Mouse (Mus musculus): ENCODE results near the gene Plekhj1. TPM values are rescaled to one million over a fixed set of nuclear protein-coding genes. Genes with fewer than 3 reads are reported as not detected.
A peak's percentile ranks its signal among the peaks of the same experiment; 100 is the strongest.

Plekhj1 gene
- total RNA-seq, 2 experiments from 2014 or later: 27.4 to 29.7 TPM

DNA sequence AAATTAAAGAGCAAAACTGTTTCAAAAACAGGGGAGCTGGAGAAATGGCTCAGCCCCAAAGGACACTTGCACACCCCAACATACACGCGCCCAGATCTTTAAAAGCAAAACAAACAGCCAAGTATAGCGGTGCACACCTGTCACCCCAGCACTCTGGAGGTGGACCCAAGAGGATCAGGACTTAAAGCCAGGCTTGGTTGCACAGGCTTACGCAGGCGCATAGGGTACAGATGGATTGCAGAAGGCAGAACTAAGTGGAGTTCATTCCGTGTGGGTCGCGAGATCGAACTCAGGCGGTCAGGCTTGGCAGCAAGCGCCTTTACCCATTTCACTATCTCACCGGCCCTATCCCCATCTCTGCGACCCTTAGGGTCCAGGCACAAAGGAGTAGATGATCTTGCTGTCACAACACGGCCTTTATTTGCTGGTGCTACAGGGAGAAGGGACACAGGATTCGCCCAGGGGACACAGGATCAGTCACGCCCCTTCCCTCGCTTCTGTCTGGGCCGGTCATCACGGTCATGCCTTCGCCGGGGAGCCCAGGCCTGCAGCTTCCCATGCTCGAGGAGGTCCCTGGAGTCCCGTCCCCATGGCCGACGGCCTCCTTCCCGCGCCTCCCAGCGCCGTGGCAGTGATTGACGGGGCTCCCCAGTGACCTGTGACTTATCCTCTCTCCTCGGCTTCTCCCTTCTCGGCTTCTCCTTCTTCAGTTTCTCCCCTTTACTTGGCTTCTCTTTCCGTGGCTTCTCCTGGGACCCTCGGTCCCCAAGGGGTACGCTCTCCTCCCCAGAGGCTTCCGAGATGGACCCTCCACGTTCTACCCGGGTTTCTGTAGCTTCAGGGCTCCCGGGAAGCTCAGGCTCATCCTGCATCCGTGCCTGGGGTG is 9.9 kb upstream of the Plekhj1 start:
- intact Hi-C loops (cut with DNase I): loop anchor here (5.0 kb wide), 1 partner anchor 61 kb away; no protein-coding TSS in a partner anchor

DNA sequence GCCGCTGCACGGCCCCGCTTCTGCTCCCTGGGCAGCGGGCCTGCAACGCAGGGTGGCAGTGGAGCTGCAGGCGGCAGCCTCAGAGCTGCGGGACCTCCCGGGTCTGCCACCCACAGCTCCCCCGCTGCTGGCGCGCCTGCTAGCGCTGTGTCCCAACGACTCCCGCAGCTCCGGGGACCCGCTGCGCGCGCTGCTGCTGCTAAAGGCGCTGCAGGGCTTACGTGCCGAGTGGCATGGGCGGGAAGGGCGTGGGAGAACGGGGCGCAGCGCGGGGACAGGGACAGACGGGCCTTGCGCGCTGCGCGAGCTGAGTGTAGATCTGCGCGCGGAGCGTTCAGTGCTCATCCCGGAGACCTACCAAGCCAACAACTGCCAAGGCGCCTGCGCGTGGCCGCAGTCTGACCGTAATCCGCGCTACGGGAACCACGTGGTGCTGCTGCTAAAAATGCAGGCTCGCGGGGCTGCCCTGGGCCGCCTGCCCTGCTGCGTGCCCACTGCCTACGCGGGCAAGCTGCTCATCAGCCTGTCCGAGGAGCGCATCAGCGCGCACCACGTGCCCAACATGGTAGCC is 8.7 kb upstream of the Plekhj1 start:
- peak; percentile 54 for DNase-seq (ENCODE audit: low spot score)
- intact Hi-C loops (cut with DNase I): loop anchor here (5.0 kb wide), 1 partner anchor 60 kb away; no protein-coding TSS in a partner anchor

More for the DNA sequence above, 9.9 kb upstream of the Plekhj1 start:
- DNase-seq (ENCODE audit: low spot score): no peak

DNA sequence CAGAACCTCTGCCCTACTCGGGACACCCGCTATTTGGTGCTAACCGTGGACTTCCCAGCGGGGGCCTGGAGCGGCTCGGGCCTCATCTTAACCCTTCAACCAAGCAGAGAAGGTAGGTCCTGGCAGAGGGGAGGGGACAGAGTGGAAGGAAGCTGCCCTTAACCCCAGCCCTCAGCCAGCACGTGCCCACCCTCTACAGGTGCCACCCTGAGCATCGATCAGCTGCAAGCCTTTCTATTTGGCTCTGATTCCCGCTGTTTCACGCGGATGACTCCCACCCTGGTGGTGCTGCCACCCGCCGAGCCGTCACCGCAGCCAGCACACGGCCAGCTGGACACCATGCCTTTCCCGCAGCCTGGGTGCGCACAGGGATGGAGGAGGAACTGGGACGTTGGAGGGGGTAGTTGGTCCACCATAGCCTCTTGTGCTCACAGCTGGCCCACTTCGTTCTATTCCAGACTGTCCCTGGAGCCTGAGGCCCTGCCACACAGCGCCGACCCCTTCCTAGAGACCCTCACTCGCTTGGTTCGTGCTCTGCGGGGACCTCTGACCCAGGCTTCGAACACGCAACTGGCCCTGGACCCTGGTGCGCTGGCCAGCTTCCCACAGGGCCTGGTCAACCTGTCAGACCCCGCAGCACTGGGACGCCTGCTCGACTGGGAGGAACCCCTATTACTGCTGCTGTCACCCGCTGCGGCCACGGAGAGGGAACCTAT is 8.1 kb upstream of the Plekhj1 start:
- DNase-seq (ENCODE audit: low spot score): no peak
- intact Hi-C loops (cut with DNase I): loop anchor here (5.0 kb wide), 1 partner anchor 59 kb away; no protein-coding TSS in a partner anchor

DNA sequence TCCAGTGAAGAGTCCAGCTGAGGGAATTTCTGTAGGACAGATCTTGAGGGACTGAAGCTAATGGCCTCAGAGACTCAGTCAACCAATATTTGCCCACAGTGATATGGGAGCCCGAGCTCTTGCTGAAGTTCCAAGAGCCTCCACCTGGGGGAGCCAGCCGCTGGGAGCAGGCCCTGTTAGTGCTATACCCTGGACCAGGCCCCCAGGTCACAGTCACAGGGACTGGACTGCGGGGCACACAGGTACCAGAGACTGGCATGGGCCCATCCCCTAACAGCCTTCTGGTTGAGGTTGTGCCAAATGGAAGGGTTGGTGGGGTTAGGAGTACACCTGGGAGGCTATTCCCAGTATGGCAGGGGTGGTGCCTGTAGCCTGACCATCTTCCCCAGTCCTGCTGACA is 7.5 kb upstream of the Plekhj1 start:
- intact Hi-C loops (cut with DNase I): loop anchor here (5.0 kb wide), 1 partner anchor 59 kb away; no protein-coding TSS in a partner anchor
- DNase-seq (ENCODE audit: low spot score): no peak

DNA sequence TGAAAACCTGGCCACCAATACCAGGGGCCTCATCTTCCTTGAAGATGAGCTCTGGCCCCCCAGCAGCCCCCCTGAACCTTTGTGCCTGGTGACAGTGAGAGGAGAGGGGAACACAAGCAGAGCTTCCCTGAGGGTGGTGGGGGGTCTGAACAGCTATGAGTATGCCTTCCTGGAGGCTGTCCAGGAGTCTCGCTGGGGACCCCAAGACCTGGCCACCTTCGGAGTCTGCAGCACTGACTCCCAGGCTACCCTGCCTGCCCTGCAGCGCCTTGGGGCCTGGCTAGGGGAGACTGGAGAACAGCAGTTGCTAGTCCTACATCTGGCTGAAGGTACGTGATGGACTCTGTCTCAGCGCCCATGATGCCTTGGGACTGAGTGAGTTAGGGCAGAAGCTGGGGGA is 6.9 kb upstream of the Plekhj1 start:
- intact Hi-C loops (cut with DNase I): loop anchor here (5.0 kb wide), 1 partner anchor 58 kb away; no protein-coding TSS in a partner anchor
- no peak for DNase-seq (ENCODE audit: low spot score)

DNA sequence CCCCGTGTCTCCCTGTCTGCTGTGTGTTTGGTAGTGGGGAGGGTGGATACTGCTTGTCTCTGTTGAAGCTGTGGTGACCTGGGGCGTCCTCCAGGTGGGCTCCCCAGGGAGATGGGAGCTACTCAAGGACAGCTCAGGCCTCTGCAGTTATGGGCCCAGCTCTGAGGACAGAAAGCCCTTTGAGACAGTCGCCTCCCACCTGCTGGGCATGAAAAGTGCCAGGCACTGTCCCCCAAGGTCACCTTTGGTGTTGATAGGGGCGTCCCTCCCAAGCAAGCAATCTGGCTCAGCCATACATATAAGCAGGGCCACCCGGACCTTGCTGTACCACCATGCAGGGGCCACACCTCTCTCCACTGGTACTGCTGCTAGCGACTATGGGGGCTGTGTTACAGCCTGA is 6.5 kb upstream of the Plekhj1 start, which contains the start of gene Amh:
Gene Amh, plus strand, starts transcription at position 328 of the 400 bp plus-strand sequence.
- intact Hi-C loops (cut with DNase I): loop anchor here (5.0 kb wide), 1 partner anchor 58 kb away; no protein-coding TSS in a partner anchor
- DNase-seq (ENCODE audit: low spot score): no peak

DNA sequence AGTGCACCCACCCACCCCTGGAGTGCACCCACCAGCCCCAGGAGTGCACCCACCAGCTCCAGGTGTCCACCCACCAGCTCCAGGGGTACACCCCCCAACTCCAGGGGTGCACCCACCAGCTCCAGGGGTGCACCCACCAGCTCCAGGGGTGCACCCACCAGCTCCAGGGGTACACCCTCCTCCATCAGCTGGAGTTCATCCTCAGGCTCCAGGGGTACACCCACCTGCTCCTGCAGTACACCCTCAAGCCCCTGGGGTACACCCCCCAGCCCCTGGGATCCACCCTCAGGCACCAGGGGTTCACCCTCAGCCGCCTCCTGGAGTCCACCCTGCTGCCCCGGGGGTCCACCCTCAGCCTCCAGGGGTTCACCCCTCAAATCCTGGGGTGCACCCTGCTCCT is 5.9 kb upstream of the Plekhj1 start:
- intact Hi-C loops (cut with DNase I): no loop called here
- DNase-seq (ENCODE audit: low spot score): no peak

DNA sequence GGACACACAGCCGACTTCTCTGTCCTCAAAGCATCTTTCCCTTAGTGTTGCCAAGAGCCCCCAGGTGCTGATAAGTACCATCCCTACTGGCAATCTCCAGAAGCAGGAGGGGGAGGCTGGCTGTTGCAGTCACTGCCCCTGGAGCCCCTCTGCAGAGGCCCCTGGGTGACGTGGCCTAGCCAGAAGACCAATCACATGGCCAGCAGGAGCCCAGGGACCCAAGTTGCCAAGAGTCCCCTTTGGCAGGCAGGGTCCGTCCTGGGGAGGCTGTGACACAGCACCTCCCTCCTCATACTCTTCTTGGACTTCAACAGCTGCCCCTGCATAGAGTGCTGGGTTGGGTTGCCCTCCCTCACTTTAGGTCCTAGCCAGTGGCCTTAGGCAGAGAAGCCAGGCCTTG is 4.6 kb upstream of the Plekhj1 start:
- no peak for DNase-seq (ENCODE audit: low spot score)
- intact Hi-C loops (cut with DNase I): no loop called here

DNA sequence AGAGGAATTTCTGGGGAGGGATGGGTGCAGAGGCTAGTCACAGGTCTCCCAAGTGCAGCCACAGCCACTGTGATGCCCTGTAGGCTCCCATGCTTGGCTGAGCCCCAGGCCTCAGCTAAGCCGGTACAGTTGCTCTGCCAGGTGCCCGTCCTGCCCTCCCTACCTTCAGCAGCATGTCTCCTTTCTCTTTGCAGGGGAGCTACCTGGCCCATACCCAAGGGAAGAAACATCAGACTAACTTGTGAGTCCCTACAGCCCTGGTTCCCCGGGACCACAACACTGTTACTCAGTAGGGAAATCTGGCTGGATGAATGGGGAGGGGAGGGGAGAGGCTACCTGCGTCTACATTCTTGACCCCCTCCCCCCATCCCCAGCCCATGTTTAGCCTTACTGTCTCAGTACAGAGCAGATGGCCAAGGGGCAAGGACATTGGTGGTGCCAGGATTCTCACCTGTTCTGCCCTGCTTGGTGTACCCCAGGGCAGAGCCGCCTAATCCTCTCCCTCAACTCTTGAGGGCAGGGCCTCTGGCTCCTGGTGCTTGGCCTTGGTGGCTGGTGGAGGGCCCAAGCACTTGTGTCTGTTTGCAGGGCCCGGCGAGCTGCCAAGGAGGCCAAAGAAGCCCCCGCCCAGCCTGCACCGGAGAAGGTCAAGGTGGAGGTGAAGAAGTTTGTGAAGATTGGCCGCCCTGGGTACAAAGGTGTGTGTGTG is 3.9 kb upstream of the Plekhj1 start:
- no peak for DNase-seq (ENCODE audit: low spot score)
- intact Hi-C loops (cut with DNase I): no loop called here

DNA sequence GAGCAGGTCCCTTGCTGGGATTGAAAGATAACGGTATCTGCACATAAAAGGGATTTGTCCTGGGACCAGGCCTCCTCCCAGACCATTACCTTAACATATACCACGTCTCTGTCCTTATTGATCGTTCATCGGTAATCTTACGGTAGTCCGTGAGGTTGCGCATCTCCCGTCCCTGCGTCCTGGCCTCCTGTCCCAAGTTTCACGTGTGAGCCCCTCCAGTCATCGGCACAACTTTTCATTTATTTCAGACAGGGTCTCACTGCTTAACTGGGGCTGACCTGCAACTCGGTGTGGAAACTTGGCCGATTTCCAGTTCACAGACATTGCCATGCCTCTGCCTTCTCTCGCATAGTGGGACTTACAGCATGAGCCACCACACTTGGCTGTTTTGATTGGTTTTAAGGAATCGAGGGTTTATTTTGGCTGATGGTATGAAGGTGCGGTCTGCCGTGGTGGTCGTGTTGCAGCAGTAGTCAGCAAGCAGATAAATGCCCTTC is 692 bp upstream of the Plekhj1 start:
- intact Hi-C loops (cut with DNase I): loop anchor here (2.0 kb wide), 1 partner anchor 28 kb away; the partner anchor contains the start of gene Oaz1

DNA sequence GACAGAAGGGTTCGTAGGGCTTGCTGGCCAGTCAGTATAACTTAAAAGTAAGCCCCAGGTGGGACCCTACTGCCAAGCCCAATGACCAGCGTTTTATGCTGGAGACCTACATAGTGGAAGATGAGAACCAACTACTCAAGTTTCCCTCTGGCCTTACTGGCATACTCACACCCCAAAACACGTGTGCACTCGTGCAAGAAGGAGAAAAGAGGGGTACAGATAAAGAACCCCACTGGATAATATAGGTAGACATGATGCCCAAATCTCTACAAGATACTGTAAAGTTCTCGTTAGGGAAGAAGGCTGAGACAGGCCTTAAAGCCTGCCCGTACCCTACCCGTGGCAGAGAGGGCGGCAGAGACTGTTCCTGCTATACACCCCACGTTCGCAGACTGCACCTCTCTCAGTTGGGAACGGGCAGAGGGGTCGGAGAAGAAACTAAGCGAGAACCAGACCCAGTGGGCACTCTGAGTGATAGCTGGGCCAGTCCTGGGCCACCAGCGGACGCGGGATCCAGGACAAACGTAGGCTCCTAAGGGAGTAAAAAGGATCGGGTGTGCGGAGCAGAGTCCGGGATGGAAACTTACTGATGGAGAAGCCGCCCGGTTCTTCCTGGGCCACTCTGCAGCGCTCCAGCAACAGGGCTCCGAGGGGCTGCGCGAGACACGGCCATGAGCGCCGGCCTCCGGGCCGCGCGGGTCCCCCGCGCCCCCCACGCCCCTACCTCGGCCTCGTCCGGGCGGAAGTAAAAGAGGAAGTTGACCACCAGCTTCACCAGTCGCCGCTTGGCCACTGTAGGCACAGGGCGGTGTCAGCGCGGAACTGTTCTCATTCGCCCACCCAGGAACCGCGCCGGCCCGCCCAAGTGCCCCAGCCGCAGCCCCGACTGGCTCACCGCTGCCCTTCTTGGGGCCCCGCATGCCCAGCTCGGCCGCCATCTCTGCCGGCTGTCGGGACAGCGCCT is 958 bp downstream of the Plekhj1 start:
- no peak for DNase-seq (ENCODE audit: low spot score)
- intact Hi-C loops (cut with DNase I): loop anchor here (2.0 kb wide), 1 partner anchor 29 kb away; the partner anchor contains the start of gene Oaz1

More for the DNA sequence above, 692 bp upstream of the Plekhj1 start:
- no peak for DNase-seq (ENCODE audit: low spot score)

DNA sequence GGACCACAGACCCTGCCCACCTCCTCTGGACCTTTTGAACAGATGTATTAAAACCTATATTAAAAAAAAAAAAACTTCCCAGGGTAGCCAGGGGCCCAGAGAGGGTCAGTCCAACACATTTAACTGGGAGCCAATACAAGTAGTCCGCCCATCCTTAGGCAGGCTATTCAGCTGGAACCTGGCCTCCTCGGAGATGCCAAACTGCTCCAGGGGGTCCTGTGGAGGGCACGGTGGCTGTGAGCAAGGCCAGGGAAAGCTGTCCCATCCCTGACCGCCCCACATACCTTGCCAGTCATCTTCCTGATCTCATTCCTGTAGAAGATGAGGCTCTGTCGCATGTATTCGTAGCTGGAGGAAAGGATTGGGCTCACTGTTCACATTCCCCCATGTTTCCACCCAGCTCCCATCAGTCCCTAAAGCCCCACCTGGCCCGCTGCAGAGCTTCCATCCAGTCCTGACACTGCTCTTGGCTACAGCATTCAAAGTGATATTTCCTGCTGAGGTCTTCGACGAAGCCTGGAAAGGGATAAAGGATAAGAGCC is 2.0 kb downstream of the Plekhj1 start:
- intact Hi-C loops (cut with DNase I): no loop called here
- DNase-seq (ENCODE audit: low spot score): no peak

DNA sequence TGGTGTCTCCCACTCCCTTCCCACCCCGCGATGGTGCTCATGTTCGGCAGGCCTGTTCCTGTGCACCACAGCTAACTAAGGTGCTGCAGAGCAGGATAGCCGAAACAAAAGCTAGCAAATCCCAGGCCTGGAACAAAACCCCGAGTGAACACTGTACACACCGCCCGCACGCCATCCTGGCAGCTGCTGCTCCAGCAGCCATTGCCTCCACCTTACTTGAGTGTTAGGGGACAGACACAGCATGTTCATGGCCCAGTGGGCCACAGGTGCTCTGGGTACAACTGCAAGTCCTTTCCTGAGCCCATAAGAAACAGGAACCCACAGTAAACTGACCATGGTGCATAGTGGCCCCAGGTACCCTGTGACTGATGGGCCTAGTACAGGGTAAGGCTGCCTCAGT is 3.7 kb downstream of the Plekhj1 start:
- no peak for DNase-seq (ENCODE audit: low spot score)
- intact Hi-C loops (cut with DNase I): no loop called here

DNA sequence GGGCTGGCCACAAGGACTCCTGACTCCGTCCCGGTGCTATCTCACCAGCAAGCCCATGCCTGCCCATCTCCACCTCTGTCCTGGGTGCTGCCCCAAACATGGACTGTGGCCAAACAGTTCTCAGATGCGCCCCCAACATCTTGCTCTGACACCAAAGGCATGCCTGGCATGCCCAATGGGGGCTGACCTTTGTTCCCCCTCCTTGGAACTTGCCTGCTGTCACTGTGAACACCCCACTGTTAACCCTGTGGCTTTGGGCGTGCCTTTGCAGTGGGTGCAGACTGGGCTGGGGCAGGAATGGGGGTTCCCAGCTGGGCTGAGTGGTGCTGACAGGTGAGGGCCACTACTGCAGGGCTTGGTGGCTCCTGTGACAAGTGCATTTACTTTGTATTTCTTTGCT is 4.6 kb downstream of the Plekhj1 start:
- intact Hi-C loops (cut with DNase I): no loop called here

DNA sequence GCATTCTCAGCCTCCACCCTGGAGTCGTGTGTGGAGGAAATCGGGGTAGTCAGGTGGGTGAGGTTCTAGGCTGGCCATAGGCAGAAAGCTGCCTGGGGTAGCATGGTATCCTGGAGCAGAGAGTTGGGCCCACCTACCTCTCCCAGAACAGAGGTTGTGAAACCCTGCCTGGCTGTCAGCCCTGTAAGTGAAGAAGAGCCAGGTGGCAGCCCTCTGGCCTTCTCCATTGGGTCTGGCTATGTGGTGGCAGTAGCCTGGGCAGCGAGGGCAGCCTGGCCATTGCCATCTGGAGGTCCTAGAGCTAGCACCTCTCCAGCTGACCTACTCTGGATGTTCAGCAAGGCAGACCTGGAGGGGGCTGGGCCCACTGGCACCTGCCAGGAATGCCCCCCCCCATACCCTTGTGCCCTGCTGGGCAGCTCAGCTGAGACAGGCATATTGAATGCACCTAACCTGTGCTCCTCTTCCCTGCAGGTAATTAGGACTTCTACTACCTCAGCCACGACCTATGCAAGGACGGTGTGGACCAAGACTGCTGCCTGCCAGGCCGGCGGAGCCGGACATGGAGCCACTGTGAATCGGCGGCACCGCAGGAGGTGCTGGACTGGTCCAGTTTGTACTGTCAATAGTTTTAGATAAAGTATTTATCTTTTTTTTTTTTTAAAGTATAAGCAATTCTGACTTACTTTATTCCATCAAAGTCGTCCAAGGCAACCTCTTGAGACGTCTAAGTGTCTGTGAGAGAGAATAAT is 5.2 kb downstream of the Plekhj1 start:
- no peak for DNase-seq (ENCODE audit: low spot score)
- intact Hi-C loops (cut with DNase I): no loop called here

More for the DNA sequence above, 4.6 kb downstream of the Plekhj1 start:
- DNase-seq (ENCODE audit: low spot score): no peak

DNA sequence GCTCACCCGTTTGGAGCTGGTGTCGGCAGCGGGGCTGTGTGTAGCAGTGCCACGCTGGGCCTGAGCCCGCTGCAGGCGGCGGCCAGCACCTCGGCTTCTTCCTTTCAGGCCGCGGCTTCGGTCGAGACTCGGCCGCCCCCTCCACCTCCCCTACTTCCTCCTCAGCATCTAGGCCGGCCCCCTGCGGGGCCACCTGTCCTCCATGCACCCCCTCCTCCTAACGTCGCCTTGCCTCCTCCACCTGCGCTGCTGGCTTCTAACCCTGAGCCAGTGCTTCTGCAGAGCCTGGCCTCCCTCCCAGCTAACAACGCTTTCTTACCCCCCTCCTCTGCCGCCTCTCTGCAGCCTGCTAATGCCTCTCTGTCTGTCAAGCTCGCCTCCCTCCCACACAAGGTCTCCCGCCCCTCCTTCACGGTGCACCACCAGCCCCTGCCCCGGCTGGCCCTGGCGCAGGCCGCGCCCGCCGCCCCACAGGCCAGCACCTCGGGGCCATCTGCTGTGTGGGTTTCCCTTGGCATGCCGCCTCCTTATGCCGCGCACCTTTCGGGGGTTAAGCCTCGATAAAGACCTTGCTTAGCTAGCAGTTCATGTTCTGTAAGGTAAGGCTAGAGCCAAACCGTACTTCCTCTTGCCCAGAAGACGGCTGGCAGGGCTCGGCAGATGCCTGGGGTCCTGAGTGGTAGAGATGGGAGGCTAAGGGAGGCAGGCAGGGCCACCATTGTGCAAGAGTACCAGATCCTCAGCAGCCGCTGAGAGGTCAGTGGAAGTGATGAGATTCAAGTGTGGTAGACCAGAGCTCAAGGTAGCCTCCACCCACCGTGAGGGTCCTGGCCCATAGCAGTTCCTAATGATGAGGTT is 6.0 kb downstream of the Plekhj1 start:
- no peak for DNase-seq (ENCODE audit: low spot score)
- intact Hi-C loops (cut with DNase I): no loop called here
